Mouse (Mus musculus) A20 (cell line): ENCODE measurements around the gene Pola1.
"Not testable (repeated sequence)": the region's sequence is repeated elsewhere in the genome, so short reads cannot be mapped to it uniquely, and the experiment has no call there.

Experiments used
- DNase-seq: peaks from one replicate; pipeline ENCODE4 v3.0.0-alpha.2; 2011; ENCODE audit warnings: low read depth, low spot score

Gene Pola1

GRCm38 (mm10) chrX:93429738-93430260, 202.2 kb downstream of the Pola1 start:
- no peak for DNase-seq

DNA sequence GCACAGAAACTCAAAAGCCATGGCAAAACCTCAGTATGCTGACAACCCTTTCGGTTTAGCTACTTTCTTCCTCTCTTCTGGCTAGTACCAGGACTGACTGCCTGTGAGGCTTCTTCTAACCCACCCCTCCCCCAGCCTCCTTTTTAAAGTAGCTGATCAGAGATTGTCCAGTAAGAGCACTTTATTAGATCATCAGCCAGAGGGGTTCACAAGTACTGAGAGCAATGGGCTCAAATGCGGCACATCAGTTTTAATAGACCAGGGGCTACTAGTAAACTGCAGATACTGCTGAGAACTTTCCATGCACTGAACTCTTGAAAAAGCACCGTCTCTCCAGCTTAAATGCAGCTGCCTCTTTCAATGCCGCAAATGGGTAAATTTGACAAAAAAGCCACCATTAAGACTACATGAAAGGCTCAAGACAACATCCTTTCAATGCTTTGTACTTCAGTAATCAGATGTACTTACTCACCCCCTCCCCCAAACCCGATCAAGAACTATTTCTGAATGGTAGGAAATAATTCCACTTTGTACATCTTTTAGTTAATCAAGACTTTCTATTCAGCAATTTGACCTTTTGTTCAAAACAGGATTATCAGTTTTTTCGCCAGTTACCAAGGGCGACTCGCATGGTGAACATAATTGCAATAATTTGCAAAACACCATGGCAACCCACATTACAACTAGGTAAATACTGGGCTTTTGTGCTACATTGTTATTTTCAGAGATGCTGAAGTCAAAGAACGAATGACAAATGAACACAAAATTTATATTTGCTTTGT, 202.8 kb downstream of the Pola1 start:
- DNase-seq = no peak

- not testable (repeated sequence) for DNase-seq
Observed at GRCm38 (mm10) chrX:93400871-93401270, 231.1 kb downstream of the Pola1 start.

DNA sequence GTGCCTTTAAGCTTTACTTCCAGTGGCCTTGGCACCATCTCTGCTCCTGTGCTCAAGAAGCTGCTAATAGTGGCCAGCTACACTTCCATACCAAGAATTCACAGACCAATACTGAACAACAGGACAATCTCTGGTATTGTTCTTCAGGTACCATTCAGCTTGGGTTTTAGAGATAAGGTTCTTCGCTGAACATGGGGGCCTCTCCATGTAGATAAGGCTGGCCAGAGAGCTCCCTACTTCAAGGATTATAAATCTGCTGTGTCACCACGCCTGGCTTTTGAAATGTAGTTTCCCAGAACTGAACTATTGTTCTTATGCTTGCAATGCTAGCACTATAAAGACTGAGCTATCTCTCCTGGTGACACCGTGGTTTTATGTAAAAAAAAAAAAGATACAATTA, 234.9 kb downstream of the Pola1 start:
- no peak for DNase-seq

- no peak for DNase-seq
Observed at GRCm38 (mm10) chrX:93377285-93377972, 254.5 kb downstream of the Pola1 start.

DNA sequence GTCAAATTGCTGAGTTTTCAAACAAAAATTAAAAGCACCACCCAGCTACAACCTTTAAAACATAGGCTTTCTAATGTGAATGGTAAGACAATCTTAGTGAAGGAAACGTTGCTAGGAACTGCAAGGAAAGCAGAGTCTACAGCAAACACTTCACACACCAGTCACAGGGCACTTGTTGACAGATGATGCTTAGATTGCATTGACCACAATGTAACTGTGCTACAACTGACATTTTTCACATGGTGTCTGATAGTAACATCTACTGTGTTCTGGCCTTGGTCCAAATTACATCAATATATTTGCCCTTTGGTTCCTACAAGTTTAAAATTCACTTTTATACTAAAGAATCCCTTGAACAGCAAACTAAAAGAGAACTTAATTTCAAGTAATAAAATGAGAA, 258.5 kb downstream of the Pola1 start:
- no peak for DNase-seq

- no peak for DNase-seq
Observed at GRCm38 (mm10) chrX:93369708-93370107, 262.2 kb downstream of the Pola1 start.

DNA sequence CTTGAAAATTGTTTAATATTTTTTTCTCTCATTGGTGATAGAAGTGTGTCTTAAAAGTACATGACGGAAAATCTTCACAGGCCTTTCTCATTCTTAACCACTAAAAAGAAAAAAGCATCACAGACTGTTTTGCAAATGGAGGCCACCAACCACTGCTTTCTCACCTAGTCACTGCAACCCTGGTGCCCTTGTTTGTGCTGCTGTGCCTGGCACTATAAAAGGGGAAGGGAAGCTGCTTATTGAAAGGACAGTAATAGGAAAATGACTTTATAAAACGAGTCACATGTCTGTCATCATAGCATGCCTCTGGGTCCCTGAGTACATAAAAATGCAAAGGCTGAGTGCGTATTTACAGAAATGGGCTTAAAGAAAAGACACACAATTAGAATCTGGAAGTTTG, 263.7 kb downstream of the Pola1 start:
- DNase-seq = no peak

DNA sequence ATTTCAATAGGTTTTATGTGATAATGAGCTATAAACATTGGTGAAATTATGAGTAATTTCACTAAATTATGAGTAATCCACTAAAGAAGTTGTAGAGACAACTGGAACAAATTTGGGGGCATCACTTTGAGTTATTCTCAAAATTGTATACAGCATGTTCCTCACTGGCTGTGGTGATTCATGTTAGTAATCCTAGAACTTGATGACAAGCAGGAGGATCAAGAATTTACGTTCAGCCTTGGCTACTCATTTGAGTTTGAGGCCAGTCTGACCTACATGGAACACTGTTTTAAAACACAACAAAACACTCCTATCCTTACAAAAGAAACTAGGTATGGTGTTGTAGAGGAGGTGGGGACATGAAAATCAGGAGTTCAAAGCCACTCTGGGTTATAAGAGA, 310.6 kb downstream of the Pola1 start:
- no peak for DNase-seq

GRCm38 (mm10) chrX:93319979-93320378, 312.0 kb downstream of the Pola1 start:
- no peak for DNase-seq

GRCm38 (mm10) chrX:93317577-93317976, 314.4 kb downstream of the Pola1 start:
- DNase-seq = no peak

DNA sequence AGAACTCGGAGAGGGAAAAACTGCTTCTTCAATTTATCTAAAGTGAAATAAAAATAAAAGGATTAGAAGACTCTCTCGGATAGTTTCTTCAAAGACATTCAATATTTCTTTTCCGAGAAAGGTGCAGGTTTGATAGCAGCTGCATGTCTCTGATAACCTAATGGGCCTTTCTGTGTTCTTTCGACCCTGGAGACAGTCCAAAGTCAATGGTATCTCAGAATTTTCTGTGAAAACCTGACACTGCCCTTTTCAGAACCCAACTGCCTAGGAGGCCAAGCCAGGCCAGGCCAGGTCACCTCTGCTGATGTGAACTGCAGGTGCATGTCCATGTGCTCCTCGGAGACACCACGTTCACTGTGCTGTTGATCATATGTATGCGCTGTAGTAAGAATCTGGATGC, 326.2 kb downstream of the Pola1 start:
- no peak for DNase-seq

GRCm38 (mm10) chrX:93301798-93302197, 330.2 kb downstream of the Pola1 start:
- no peak for DNase-seq

DNA sequence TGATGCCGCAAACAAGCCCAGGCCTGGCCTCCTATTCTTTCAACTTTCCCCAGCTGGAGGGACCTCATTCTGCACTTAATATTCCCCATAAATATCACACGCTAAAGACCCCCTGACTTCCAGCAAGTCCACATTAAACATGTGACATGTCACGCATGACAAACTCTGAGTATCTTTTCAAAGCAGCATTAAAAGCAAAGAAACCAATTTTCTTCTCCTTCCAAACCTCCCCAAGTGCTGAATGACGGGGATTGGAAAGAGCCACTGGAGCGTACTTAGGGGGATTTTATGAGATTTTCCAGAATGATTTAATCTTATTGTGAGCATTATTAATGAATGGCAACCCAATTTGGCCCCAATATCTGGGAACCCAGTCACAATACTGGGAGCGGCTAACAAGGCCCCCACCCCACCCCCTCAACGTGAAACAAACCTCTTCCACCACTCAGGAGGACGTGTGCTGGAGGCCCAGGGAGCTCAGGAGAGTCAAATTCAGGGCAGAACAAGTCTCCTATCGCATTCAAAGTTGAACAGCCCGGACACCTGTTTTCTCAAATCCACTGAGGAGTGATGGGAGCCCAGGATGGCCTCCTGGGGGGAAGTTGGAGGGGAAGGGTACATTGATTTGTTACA, 331.7 kb downstream of the Pola1 start:
- no peak for DNase-seq

DNA sequence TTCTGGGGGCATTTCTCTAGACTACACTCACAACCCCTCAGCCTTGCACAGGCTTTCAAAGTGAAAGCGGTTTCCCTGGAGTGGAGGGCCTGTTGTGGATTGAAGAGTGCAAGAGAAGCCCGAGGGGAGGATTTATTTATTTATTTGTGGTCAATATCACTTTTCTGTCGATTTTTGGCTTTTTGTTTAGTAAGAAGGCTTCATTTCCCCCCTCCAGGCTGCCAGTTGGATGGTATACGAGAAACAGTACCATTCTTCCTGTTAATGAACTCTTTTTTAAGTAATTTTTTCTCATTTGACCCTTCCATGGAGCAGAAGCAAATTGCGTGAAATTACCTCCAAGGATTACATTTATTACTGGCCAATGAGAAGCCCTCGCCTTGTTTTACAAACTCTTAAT, 332.2 kb downstream of the Pola1 start:
- no peak for DNase-seq

GRCm38 (mm10) chrX:93299046-93299626, 332.8 kb downstream of the Pola1 start:
- DNase-seq = no peak

DNA sequence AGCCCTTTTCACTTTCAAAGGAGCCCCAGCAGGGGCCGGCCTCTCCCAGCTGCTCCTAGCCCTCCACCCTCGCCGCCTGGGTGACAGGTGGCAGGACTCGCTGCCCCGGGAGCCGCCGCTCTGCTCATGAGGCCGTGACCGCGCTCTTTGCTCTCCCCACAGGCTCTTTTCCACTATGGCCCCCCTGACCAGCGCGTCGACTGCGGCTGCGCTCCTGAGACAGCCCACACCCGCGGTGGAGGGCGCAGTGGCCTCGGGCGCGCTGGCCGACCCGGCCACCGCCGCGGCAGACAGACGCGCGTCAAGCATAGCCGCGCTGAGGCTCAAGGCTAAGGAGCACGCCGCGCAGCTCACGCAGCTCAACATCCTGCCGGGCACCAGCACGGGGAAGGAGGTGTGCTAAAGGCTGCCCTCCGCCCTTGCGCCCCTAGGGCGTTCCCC, 334.9 kb downstream of the Pola1 start:
- DNase-seq = no peak

- no peak for DNase-seq
Observed at GRCm38 (mm10) chrX:93295819-93296218, 336.1 kb downstream of the Pola1 start.

- no peak for DNase-seq
Observed at GRCm38 (mm10) chrX:93294736-93295490, 337.0 kb downstream of the Pola1 start.

DNA sequence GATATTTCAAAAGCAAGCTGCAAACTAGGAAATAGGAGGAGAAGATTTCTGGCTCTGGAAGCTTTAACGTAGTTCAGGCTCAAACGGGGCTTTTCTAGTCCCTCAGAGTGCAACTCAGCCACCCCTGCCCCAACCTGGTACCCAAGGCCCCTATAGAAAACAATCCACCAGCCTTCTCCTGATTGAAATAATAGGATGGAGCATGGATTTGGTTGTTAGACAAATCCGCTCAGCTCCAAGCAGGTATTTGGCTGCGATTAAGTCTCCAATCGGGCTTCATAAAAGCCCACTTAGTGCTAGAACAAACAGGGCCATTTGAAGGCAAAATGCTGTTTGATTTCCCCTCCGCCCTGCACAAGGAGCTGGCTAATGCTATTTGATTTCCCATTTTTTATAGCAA, 339.9 kb downstream of the Pola1 start:
- no peak for DNase-seq

DNA sequence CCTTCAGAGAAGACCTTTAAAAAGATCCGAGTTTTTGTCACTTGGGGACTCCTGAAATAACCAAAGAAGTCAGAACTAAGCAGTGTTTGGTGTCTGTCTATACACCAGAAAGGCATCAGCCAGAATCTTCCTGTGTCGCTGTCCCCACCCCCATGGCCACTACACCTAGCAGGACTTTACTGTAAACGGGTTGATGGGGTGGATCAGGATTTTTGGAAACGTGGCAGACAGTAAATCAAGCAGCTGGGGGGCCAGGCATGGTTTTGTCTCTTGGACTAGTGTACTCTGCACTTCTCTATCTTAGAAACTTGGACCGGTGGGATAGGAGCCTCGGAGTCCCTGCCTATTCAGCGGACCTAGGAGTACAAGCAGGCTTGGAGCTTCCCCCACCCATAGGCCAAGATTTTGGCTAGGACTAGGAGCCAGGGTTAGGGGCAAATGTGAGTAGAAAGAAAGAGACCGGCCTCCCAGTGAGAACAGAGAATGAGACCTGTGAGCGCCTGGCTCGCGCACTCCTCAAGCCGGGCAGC, 342.0 kb downstream of the Pola1 start:
- no peak for DNase-seq
